Mouse (Mus musculus) neutrophil, adult 65 days (primary cell): ENCODE measurements around the gene Tsr1. TPM values are rescaled to one million over a fixed set of nuclear protein-coding genes. Genes with fewer than 3 reads are reported as not detected.

Experiments used
- total RNA-seq: library from RNA; stranded (reverse); gene quantifications from 2 replicates; pipeline ENCODE4 v1.2.4, GENCODE M21; 2023

Gene Tsr1
- 15.8 and 17.8 TPM in 2 replicates for total RNA-seq

DNA sequence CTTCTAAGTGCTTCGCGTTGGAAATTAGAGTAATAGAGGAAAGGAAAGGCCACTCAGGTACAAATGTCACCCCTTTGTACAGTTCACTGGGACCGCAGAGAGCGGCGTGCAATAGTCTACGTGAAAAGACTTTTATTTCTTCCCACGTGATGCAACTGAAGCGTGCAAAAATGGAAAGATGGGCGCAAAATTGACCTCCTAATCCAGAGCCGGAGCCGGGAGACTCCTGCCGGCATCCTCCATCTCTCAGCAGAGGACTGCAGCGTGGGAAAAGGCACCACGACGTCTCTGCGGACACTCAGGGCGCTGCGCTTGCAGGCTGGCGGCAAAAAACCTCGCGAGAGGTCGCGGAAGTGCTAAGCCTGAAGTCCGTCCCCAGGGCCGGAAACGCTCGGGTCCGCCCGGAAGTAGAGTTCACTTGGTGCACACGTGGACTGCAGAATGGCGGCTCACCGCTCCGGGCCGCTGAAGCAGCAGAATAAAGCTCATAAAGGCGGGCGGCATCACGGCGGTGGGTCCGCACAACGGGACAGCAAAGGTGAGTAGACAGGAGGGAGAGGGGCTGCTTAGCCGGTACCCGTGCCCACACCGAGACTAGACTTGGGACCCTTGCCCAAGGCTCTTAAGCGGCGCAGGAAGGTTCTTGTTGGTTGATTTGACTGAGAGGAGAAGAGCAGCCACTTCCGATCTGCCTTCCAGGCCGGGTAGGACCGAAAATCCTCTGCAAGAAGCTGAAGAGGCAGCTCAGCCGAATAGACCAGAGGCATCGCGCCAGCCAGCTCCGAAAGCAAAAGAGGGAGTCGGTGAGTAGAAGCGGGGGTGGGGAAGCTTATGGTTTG lies at the start of gene Tsr1:
Tsr1 (plus strand) TSS at position 394 of the 839 bp plus-strand sequence.

DNA sequence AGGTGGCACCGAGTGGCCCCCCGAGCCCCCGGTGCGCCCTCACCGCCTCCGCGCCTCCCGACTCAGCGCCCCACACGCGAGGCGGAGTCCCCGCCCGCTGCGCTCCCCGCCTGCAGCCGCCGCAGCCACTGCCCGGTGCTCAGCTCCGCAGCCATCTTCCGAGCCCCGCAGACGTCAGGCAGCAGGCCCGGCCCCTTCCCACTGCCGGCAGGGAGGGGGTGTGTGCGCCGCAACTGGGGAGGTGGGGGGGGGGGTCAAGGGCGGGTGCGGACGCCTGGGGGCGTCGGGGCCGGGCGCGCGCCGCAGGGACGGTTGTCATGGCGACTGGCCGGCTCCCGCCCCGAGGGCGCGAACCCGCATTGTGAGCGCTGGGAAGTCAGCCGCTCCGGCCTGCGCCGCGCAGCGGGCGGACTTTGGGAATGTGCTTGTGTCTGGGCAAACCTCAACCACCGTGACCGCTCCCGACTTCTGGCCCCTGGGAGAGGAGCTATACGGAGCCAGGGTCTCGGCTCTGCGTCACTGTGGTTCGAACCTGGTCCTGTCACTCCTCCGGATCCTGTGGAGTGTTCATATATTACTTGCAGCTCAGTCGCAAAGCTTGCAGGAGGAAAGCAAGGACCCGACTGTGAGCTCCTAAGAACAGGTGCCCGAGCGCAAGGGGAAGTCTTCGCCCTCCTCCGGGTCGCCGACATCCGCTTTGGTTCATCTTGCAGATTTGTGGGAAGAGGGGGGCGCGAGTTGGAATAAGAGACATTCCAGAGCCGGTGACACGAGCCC lies 782 bp upstream of the Tsr1 start, which contains the start of gene Sgsm2:
Sgsm2 (minus strand) TSS at position 160 of the 777 bp plus-strand sequence.

DNA sequence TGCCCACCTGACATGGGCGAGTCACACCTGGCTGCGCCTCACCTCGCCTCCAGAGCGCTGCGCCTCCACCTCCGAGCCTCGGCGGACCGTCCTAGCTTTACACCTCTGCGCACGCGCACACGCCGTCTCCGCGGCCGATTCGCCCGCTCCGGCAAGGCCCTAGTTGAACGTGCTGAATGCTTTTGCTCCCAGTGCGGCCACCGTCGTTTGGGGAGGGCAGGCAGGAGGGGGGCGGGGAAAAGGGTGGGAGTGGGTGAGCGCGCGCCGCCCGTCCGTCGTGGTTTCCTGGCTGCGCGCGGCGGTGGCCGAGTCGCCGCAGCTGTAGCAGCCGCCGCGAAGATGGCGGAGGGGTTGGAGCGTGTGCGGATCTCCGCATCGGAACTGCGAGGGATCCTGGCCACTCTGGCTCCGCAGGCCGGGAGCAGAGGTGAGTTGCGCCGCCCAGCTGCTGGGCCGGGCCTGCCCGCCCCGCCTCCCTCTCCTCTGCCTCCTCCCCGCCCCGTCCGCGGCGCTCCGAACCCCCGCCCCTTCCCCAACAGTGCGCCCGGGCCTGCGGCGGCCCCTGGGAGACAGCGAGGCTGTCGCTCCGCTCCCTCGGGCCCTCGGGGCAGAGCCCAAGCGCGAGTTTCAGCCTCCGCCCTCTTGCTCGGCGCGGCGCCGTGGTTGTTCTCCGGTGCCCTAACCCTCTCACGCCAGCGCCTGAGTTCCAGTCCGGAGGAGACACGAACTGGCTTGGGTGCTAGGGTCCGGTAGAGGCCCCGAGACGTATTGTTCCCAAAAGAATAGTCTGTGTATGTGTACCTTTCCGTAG lies 27.9 kb downstream of the Tsr1 start, which contains the start of the genes Smg6 and Srr:
Smg6 (plus strand) TSS at position 247 of the 811 bp plus-strand sequence.
Srr (minus strand) TSS at position 372 of the 811 bp plus-strand sequence.

Other genes with a start within 250 kb of the Tsr1 start
- 14.7 and 16.1 TPM in 2 replicates for gene Cluh, start 248.6 kb upstream of the Tsr1 start, total RNA-seq
- gene Pafah1b1, start 173.4 kb upstream of the Tsr1 start, total RNA-seq: 115 and 117 TPM in 2 replicates
- 6.8 and 11.3 TPM in 2 replicates for gene Mettl16, start 127.2 kb upstream of the Tsr1 start, total RNA-seq
- gene Mnt, start 67.2 kb upstream of the Tsr1 start, total RNA-seq: 47.0 and 55.4 TPM in 2 replicates
- 1.6 and 2.7 TPM in 2 replicates for gene Sgsm2, start 1.0 kb upstream of the Tsr1 start, total RNA-seq
- gene Smg6, start 27.8 kb downstream of the Tsr1 start, total RNA-seq: 23.2 and 36.5 TPM in 2 replicates
- 1.6 and 5.4 TPM in 2 replicates for gene Srr, start 27.9 kb downstream of the Tsr1 start, total RNA-seq